Mouse (Mus musculus) inflammation-experienced regulatory T-cells, adult 6 months (primary cell): Measurements from ENCODE around the gene Art4. TPM values are rescaled to one million over a fixed set of nuclear protein-coding genes. Genes with fewer than 3 reads are reported as not detected.

Experiments
- ATAC-seq: one replicate; pipeline ENCODE4 v1.8.0; 2017
- polyA plus RNA-seq, 3 experiments: library from polyadenylated mRNA; unstranded; fragments of 100-300 nt; shearing (Covaris generic); gene quantifications; one replicate each; pipeline ENCODE4 v1.2.1; 2017

Gene Art4
- polyA plus RNA-seq, 3 experiments from 2014 or later, result 1.5 to 2.3 TPM; not detected in 1

DNA sequence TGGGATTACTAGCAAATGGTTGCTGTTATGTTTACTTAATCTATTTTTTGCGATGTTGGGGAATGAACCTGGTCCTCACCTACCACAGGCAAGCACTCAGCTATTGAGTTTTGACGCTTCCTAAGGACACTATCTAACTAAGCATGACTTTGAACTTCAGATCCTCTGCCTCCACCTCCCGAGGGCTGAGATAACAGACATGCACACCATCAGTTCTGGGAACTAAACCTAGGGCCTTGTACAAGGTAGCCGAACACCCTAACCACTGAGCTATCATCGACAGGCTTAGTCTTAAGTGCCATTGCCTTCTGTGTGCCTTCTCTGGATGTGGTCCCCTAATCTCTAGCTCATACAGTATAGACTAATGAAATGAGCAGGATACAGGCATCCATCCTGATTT lies 7.8 kb upstream of the Art4 start:
- ATAC-seq, result no peak

DNA sequence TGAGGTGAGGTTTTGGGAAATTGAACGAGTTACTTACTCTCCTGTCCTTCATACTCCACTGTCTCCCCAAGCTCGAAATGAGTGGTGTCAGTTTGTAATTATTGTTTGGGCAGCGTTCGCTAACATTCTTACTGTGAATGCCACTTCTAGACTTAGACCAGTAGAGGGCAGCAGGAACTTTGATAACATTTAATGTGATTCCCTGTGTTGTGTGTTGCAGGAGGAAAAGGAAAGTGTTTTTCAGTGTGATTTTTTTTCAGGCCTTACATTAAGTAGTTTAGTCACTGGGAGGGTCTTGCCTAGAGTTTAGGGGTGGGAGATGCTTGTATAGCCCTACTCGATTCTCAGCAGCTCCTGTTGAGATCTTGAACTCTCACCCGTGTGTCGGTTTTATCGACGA lies 3.5 kb upstream of the Art4 start:
- ATAC-seq, result peak; percentile 33

DNA sequence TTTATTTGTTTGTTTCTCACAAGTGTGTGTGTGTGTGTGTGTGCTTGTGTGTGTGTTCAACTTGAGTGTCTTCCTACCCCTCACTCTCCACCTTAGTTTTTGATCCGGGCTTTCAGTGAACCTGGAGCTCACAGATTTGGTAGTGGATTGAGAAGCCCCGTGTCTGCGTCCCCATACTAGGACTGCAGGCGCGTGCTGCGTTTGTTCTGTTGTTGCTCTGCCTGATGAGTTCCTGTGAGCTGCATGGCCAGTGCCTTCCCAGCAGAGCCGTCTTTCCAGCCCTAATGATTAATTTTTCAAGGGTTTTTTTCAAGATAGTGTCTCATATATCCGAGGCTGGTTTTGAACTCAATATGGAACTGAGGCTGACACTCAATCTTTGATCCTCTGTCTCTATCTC lies 887 bp upstream of the Art4 start:
- ATAC-seq, result no peak

- ATAC-seq, result no peak
Measured at GRCm38 (mm10) chr6:136857873-136858260, 334 bp upstream of the Art4 start.

GRCm38 (mm10) chr6:136856071-136856636 lies 1.4 kb downstream of the Art4 start:
- ATAC-seq, result peak; percentile 41

- ATAC-seq, result no peak
Measured at GRCm38 (mm10) chr6:136855183-136855582, 2.4 kb downstream of the Art4 start.

- ATAC-seq, result peak; percentile 39
Measured at GRCm38 (mm10) chr6:136854361-136854781, 3.2 kb downstream of the Art4 start.

GRCm38 (mm10) chr6:136852762-136853161 lies 4.8 kb downstream of the Art4 start:
- ATAC-seq, result no peak

DNA sequence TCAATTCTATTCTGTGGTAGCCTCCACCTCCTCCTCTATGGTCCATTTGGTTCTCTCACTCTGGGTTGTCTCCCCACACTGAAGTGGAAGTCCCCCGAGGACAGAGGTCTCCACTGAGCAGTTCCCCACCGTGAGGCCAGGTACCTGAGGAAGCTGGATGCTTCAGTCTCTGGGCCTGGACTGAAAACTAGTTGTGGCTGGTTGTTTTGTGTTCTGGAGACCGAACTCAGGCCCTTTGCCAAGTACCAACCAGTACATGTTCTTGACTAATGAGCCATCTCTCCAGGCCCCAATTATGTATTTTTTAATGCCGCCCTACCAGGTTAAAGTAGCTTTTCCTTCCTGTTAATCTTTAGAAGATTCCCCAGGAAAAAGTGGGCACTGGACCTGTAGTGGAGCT lies 5.2 kb downstream of the Art4 start:
- ATAC-seq, result no peak

DNA sequence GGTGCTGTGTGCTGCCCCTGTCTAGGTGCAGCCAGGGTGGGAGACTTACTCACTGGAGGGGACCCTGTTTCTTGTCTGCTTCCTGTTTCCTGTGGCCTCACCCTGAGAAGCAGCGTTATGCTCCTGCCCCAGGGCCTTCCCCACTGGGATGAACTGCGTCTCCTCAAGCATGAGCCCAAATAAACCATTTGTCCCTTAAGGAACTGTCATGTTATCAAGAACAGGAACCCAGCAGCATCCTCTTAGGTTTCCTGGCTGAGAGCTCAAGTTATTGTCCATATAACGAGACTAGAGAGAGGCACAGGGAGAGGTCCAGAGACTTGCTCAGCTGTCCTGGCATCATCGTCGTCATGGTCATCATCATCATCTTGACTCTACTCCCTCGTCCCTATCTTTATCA lies 7.3 kb downstream of the Art4 start:
- no peak for ATAC-seq

DNA sequence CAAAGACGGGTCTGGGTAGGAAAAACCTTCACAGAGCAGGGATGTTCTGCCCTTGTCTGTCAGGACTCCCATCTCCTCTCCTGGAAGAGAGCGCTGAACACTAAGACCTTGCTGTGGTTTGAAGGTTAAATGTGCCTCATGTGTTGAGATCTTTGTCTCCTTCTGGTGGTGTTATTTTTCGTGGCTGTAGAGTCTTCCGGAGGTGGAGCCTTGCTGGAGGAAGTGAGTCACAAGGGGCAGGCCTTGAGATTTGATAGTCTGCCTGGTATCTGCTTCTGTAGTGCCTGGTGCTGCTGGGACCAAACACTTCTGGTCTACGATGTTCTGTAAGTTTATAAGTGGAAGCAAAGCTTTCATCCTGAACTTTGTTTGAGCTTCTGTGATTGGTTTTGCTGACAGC lies 8.6 kb downstream of the Art4 start:
- ATAC-seq, result no peak

DNA sequence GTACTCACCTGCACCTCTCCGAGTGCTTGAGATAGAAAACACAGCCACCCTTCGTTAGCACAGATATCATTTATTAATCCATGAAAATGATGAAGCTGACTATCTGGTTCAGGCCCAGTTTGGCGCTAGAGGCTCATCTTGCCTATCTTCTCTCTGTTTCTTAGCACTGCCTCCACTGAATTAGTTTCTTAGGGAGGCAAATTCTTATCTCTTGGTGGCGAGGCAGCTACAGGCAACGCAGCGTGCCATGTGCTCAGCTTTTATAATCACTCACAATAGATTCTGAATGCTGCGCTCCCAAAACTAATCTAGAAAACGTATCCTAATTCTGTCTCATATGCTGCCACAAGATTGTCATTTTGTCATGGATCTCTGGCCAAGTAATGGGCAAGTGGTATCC lies 9.1 kb downstream of the Art4 start:
- ATAC-seq, result no peak

- ATAC-seq, result peak; percentile 43
Measured at GRCm38 (mm10) chr6:136847790-136848189, 9.7 kb downstream of the Art4 start.

DNA sequence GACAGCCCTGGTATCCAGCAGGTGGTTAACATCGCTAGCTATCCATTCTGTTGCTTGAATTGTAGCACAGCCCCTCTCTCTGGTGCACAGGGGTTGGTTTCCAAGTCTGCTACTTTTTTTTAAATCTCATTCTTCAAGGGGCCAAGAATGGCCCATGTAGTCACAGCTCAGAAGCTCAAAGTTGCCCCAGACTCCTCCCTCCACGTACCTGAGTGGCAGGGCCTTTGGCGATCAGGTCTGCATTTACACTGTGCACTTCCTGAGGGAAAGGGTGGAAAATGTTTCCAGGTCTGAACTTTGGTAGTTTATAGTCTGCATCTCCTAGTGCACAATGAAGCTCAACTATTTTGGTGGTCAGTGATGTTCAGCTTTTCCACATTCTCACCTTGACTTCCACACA lies 10.3 kb downstream of the Art4 start:
- no peak for ATAC-seq

GRCm38 (mm10) chr6:136845706-136846480 lies 11.6 kb downstream of the Art4 start:
- no peak for ATAC-seq

DNA sequence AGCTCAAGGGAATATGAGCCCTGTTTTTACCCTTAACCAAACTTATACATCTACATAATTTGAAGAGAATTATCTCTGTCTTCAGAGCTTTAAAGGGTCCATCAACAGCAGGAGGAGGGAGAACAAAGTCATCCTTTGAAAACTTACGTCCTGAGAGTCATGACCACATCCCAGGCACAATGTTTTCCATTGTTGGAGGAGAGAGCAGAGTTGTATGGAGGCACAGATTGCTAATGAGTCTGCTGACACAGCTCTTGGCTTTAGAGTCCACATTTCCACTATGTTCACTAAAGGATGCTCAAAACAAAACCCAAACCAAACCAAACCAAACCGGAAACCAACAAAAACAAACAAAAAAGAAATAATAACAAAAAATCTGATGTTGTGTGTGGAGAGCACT lies 12.6 kb downstream of the Art4 start:
- no peak for ATAC-seq

DNA sequence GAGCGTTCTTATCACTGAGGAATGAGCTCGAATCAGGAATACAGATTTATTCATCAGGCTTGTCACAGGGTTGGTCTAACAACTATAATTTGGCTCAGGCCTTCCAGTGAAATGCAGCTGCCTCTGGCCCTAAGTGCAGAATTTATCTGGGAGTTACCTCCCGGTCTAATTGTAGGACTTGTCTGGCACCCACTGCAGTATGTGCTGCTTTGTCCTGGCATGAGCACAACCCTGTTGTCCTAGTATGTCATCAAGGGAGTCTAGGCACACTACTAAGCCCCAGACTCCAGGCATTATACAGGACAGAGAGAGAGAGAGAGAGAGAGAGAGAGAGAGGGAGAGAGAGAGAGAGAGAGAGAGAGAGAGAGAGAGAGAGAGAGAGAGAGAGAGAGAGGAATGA lies 20.2 kb downstream of the Art4 start:
- no peak for ATAC-seq

DNA sequence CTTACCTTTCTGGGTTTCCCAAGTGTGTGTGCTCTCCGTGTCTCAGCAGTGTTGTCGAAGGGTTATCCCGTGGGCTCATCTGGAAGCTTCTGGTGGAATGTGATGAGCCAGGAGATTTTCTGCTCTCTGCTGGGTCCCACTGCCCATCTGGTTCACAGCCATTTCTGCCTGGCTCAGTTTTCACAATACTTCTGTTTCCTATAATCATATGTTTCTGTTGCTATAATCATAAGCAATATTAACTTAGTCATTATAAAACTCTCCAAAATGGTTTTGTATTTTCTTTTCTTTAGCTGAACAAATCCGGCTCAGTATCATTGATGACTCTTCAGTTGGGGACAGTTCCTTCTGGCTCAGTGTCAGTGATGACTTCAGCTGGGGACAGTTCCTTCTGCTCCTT lies 22.2 kb downstream of the Art4 start, which contains the start of gene Smco3:
TSS of gene Smco3 (minus strand) at position 101 of the 400 bp plus-strand sequence.
- peak; percentile 38 for ATAC-seq

DNA sequence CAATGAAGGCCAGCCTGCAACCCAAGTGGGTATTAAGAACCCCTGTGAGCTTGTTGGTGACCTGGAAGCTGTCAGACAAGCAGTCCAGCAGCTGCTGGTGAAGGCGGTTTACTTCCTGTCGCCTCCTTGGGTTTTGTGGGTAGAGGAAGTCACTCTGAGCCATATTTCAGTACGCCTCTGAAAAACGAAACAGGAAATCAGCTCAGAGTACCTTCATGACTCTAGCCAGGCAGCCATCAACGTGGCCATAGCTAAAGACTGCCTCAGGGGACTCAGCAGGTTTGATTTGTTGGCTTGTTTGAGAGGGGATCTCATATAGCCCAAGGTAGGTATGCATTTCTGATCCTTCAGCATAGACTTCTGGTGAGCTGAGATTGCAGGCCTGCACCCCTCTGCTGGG lies 25.8 kb downstream of the Art4 start:
- no peak for ATAC-seq

- ATAC-seq, result no peak
Measured at GRCm38 (mm10) chr6:136828681-136829080, 28.9 kb downstream of the Art4 start.

DNA sequence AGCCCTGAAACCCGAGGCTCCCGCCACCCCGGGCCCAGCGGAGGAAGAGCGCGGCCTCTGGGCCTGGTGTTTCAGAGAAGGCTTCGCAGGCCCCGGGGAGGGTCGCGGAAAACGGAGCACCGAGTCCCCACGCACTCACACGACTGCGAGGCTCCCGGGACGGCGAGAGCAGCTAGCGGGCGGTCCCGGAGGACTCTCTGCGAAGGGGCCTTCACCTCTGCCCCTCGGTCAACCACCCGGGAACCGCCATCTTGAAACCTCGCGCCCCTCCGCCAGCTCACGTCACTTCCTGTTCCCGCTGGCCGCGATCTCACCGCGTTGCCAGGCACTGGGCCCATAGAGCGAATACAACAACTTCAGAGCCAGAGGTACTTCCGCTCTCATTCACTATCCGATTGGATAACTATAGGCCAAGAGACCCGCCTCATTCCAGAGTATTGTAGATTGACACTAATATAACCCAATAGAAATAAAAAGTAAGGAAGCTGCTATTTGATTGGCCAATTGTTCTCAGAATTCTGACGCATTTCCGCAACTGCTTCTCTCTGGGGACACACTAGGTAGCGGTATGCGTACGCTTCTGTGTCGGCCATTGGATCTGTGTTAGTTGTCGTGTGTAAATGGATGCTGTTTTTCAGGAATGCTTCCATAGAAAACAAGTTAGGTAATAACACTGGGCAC lies 29.5 kb downstream of the Art4 start, which contains the start of gene Wbp11:
TSS of gene Wbp11 (minus strand) at position 353 of the 681 bp plus-strand sequence.
- ATAC-seq, result peak; percentile 99

DNA sequence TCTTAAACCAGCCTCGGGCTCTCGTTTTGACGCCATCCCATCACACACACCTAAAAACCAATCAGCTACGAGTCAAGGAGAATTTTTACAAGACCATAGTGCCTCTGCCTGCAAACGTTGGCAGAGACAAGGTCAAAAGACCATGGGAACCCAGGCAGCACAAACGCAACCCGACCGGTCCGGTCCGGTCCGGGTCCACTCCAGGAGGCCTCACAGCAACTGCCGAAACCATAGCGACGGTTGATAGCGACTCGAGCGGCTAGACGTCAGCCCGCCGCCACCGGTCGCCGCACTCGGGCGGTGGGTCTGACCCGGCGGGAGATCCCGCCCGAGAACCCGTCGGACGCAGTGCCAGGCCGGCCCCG lies 30.0 kb downstream of the Art4 start, which contains the start of gene BC049715:
TSS of gene BC049715 (plus strand) at position 111 of the 365 bp plus-strand sequence.
- no peak for ATAC-seq

DNA sequence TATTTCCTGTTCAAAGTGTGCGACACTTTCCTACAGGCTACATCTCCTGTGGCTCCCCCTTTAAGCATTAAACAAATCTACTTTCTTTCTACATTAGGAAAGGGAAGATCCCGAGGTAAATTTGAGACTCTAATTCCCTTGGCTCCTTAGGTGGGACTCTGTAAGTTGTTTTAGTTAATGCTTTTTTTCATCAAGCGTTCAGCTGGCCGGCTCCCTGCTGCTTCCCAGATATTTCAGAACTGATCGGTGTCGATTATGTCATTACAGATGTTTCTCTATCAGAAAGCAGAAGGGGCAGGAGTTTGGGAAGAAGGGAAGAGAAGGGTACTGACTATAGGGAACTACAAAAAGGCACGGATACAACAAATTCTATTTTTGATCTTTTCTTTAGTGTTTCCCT lies 30.4 kb downstream of the Art4 start:
- ATAC-seq, result no peak

- no peak for ATAC-seq
Measured at GRCm38 (mm10) chr6:136824987-136825386, 32.5 kb downstream of the Art4 start.
